Mouse (Mus musculus) heart, postnatal 0 days (tissue): ENCODE measurements around the gene P2rx5. TPM values are rescaled to one million over a fixed set of nuclear protein-coding genes. Genes with fewer than 3 reads are reported as not detected.

Experiments
- ATAC-seq: fragments of 200-750 bp; cut with Nextera tagmentation; 2 replicates; pipeline ENCODE4 v1.8.0; 2017; ENCODE audit warnings: low read depth, moderate number of reproducible peaks, moderate library complexity; ENCODE audit not compliant: insufficient read depth
- DNase-seq: peaks from one replicate; pipeline ENCODE4 v3.0.0-alpha.2; 2016; ENCODE audit warnings: low spot score
- H3K27ac ChIP-seq: fragments of 300-500 bp; sonication (generic); 2 replicates; pipeline ENCODE4 v1.5.1; 2014; ENCODE audit warnings: low read depth, mild to moderate bottlenecking
- H3K27me3 ChIP-seq: fragments of 300-500 bp; sonication (generic); 2 replicates; pipeline ENCODE4 v1.6.1; 2014; ENCODE audit warnings: low read length, mixed read lengths; ENCODE audit not compliant: control insufficient read depth, insufficient read depth
- H3K36me3 ChIP-seq: fragments of 300-500 bp; sonication (generic); replicated peaks from 2 replicates; pipeline ENCODE4 v1.6.1; 2014; ENCODE audit warnings: low read length, mixed read lengths; ENCODE audit not compliant: control insufficient read depth, insufficient read depth
- H3K4me1 ChIP-seq: fragments of 300-500 bp; sonication (generic); 2 replicates; pipeline ENCODE4 v1.6.1; 2014; ENCODE audit warnings: antibody characterized with exemption; ENCODE audit not compliant: control insufficient read depth, insufficient read depth
- H3K4me2 ChIP-seq: fragments of 300-500 bp; sonication (generic); 2 replicates; pipeline ENCODE4 v1.6.1; 2014; ENCODE audit warnings: low read depth, mild to moderate bottlenecking, low read length, moderate library complexity
- H3K4me3 ChIP-seq: fragments of 300-500 bp; sonication (generic); 2 replicates; pipeline ENCODE4 v1.5.1; 2014; ENCODE audit warnings: low read depth, low read length
- H3K9ac ChIP-seq: fragments of 300-500 bp; sonication (generic); replicated peaks from 2 replicates; pipeline ENCODE4 v1.6.1; 2014; ENCODE audit warnings: low read depth, low read length, mixed read lengths
- H3K9me3 ChIP-seq: fragments of 300-500 bp; sonication (generic); replicated peaks from 2 replicates; pipeline ENCODE4 v1.6.1; 2016; ENCODE audit warnings: low read length; ENCODE audit not compliant: control insufficient read depth
- CTCF ChIP-seq: IDR thresholded peaks from 2 replicates; pipeline ENCODE4 v1.5.1; 2016; ENCODE audit warnings: antibody characterized with exemption, control low read depth, low read depth
- EP300 ChIP-seq: IDR thresholded peaks from 2 replicates; pipeline ENCODE4 v1.6.1; 2016; ENCODE audit warnings: antibody characterized with exemption, low read depth
- WGBS: fragments of 180-500 bp; shearing (Covaris S2); extraction: QIAGEN DNeasy Blood & Tissue Kit; methylation state at CpG from one replicate; pipeline ENCODE4 v1.1.7; 2014; 5-methylcytosine and 5-hydroxymethylcytosine counted together
- polyA plus RNA-seq: library from polyadenylated mRNA; unstranded; fragments of >200 nt; fragmentation: Nextera tagmentation; extraction: Ambion mirVana; gene quantifications from 2 replicates; pipeline ENCODE4 v1.2.1, GENCODE M21; 2015
- total RNA-seq: library from RNA; depleted of rRNA; stranded (reverse); fragments of >200 nt; gene quantifications from 2 replicates; pipeline ENCODE4 v1.2.3, GENCODE M21; 2014; ENCODE audit warnings: low replicate concordance

The P2rx5 gene
- total and polyA plus RNA-seq, 2 experiments from 2014 or later = 1.6 to 4.3 TPM

DNA sequence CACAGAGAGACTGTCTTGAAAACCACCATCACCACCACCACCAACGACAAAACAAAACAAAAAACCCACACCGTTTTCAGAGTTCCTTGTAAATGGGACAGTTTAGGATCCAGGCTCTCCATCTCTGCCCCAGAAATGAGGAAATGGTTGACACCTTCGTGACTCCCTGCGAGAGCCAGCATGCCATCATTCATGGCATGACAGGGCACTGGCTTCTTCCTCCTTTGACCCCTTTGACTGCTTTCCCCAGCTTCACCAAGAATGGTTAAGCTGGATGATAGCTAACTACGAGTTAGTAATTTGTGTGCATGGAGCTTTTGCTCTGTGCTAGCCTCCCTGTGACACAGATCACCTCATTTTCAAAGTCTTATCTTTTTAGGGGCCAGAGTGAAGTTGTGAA, 2.1 kb downstream of the P2rx5 start:
- ATAC-seq = no peak
- Histone ChIP-seq H3K4me3 (no peak overlapping the region), H3K9me3 (no peaks in the 10 kb centered on the region), H3K9ac (no peak overlapping the region), H3K27me3 (peaks cover 19% of the 10 kb centered on the region), H3K36me3 (no peaks in the 10 kb centered on the region), H3K27ac (no peak overlapping the region), H3K4me2 (no peak overlapping the region), H3K4me1 (peaks cover 6% of the 10 kb centered on the region; the same call in 1 of the 2 replicates)
- DNase-seq = no peak
- WGBS = 66% methylated on average over 5 of the region's 5 CpGs
- TF ChIP-seq CTCF = no peak
- no peak for TF ChIP-seq EP300

DNA sequence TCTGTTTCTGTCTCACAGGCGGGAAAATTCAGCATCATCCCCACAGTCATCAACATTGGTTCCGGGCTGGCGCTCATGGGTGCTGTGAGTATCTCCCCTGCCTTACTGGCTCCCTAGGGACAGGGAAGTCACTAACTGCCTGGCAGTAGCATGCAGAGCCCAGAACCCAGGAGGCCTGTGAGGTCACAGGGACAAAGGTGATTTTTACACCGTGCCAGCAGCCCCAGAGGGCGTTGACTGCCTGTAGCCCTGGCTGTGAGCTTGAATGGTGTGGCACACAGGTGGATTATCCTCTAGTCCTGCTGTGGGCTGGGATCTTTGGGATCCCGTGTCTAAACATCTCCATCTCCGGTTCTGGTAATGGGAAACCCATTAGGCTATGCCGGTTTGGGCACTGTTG, 7.8 kb downstream of the P2rx5 start:
- Histone ChIP-seq H3K4me1 (peaks cover 10% of the 10 kb centered on the region; the same call in 1 of the 2 replicates), H3K4me3 (no peak overlapping the region), H3K9me3 (no peaks in the 10 kb centered on the region), H3K36me3 (no peaks in the 10 kb centered on the region), H3K27ac (no peak overlapping the region), H3K9ac (no peak overlapping the region), H3K27me3 (no peaks in the 10 kb centered on the region), H3K4me2 (no peak overlapping the region)
- DNase-seq = no peak
- no peak for ATAC-seq
- 73% methylated on average over 8 of the region's 8 CpGs for WGBS
- TF ChIP-seq EP300 (no peak), CTCF (no peak)

DNA sequence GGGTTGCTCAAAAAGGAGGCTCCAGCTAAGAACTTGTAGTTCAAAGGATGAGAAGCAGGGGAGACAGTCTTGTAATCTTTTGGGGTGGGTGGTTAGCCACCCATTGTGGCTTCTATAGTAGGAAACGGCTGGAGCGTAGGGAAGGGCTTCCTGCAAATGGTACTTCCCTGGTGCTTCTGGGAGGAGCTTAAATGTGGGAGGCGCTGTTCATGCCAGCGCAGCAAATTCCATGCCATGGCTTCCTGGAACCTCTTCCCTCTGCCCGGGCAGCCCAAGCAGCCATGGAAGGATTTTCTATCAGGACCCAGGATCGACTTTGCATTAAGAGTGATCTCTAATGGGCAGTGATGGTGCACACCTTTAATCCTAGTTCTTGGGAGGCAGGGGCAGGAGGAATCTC, 8.4 kb downstream of the P2rx5 start:
- no peak overlapping the region for H3K4me3 ChIP-seq
- DNase-seq (no peak), ATAC-seq (no peak)
- no peak overlapping the region for H3K4me2 ChIP-seq
- H3K4me1 ChIP-seq = peaks cover 10% of the 10 kb centered on the region; the same call in 1 of the 2 replicates
- no peaks in the 10 kb centered on the region for H3K9me3 ChIP-seq
- no peaks in the 10 kb centered on the region for H3K36me3 ChIP-seq
- H3K9ac ChIP-seq = no peak overlapping the region
- TF ChIP-seq CTCF (no peak), EP300 (no peak)
- H3K27me3 ChIP-seq = no peaks in the 10 kb centered on the region
- 69% methylated on average over 6 of the region's 6 CpGs for WGBS
- no peak overlapping the region for H3K27ac ChIP-seq

DNA sequence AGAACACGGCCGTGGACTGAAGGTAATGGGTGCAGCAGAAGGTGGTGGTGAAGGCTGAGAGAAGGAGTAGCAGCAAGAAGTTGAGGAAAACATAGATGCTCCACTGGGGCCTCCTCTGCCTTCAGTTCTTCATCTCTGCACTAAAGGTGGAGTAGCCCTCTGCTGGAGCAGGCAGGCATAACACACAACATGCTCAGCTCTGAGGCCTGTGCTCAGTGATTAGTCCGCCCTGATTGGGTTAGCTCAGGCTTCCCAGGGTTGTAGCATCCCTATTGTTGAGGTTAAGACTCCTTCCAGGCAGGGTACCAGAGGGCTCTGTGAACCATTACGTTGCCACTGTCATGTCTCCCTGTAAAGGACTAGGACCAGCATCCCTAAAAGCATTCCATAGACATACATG, 9.0 kb downstream of the P2rx5 start:
- no peaks in the 10 kb centered on the region for H3K27me3 ChIP-seq
- no peak for DNase-seq
- 43% methylated on average over 4 of the region's 4 CpGs for WGBS
- no peak overlapping the region for H3K4me3 ChIP-seq
- H3K4me2 ChIP-seq = no peak overlapping the region
- H3K4me1 ChIP-seq = peaks cover 10% of the 10 kb centered on the region; the same call in 1 of the 2 replicates
- no peak overlapping the region for H3K9ac ChIP-seq
- ATAC-seq = no peak
- TF ChIP-seq CTCF (peak; percentile 71), EP300 (no peak)
- H3K9me3 ChIP-seq = no peaks in the 10 kb centered on the region
- H3K36me3 ChIP-seq = 0 out of 2 replicates have a peak, but pooled peaks cover 3% of the 10 kb centered on the region
- no peak overlapping the region for H3K27ac ChIP-seq

DNA sequence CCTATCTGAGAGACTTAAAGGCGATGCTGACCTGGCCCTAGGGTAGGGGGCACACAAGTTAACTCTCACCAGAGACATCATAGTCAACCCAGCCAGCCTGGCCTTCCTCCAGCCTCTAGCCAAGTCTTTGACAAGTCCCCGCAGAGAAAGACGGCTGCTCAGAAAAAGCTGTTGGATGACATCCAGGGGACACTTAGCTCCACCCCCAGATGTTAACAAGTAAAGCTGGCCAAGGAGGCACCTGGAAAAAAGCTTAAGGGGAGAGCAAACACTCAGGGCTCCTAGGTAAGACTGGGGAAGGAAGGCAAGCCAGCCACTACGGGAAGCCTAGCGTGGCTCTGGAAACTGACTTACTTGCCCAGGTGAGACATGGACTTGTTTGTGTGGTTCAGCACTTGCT, 12.0 kb downstream of the P2rx5 start:
- Histone ChIP-seq H3K4me3 (no peak overlapping the region), H3K9ac (no peak overlapping the region; the same call in 1 of the 2 replicates), H3K4me2 (no peak overlapping the region), H3K27me3 (no peaks in the 10 kb centered on the region), H3K9me3 (no peaks in the 10 kb centered on the region), H3K4me1 (peaks cover 21% of the 10 kb centered on the region; the same call in 1 of the 2 replicates), H3K36me3 (0 out of 2 replicates have a peak, but pooled peaks cover 5% of the 10 kb centered on the region), H3K27ac (peak overlapping the region; percentile 50; the same call in 1 of the 2 replicates)
- DNase-seq = peak; percentile 37
- 29% methylated on average over 5 of the region's 5 CpGs for WGBS
- ATAC-seq = no peak
- no peak for TF ChIP-seq EP300
- TF ChIP-seq CTCF = no peak

DNA sequence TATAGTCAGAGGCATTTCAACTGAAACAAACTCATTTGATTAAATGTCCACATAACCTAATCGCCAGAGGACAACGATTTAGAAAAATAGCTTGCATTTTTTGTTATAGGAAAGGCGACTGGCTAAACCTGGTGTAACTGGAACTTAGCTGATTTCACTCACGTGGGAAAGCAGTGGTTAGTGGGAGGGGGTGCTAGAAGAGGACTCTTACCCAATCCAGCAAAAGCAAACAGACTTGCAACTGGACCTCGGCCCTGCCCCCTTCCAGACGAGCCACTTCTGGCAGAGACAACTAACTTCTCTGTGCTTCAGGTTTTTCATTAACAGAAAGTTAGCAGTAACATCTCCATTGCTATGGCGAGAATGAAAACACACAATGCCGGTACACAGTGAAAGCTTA, 15.4 kb downstream of the P2rx5 start:
- Histone ChIP-seq H3K9me3 (no peaks in the 10 kb centered on the region), H3K27ac (no peak overlapping the region), H3K9ac (peak overlapping the region; percentile 83; the same call in 1 of the 2 replicates), H3K4me1 (peaks cover 30% of the 10 kb centered on the region; the same call in 1 of the 2 replicates), H3K4me3 (peak overlapping the region; percentile 77), H3K27me3 (no peaks in the 10 kb centered on the region), H3K4me2 (peak overlapping the region; percentile 86), H3K36me3 (peaks cover 17% of the 10 kb centered on the region)
- WGBS = 45% methylated on average over 8 of the region's 8 CpGs
- DNase-seq (no peak), ATAC-seq (no peak)
- no peak for TF ChIP-seq CTCF
- no peak for TF ChIP-seq EP300
